8 mouse cellular contexts compared by ENCODE assay signal in the genomic region with DNA sequence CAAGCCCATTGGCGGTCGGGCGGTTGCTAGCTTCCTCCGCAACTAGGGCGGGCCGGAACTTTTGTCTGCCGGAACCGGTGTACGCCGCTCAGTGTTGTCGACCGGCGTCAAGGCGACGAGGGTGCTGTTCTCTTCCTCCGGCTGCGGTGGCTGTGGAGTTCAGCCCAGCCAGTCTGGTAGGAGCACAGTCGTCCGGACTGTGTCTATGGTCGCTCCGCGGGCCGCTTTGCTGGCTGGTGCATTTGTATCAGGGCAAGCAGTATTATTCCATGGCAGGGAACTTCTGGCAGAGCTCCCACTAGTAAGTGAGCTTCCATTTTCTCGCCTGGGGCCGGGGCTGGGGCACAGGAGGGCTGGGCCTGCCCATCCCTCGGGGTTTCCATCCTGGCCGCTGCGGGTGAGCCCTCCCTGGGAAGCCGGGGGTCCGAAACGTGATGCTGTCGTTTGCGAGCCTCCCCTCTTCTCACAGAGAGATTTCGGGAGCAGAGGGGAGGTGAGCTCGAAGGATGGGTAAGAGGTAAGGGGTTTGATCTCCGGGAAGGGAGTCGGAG. TPM values are rescaled to one million over a fixed set of nuclear protein-coding genes. Genes with fewer than 3 reads are reported as not detected.
DNase-seq lines count a peak whose midpoint lies in the region; ATAC-seq and TF ChIP-seq lines count a peak whose summit lies in the region.

TSS of gene Ccnc (plus strand) at position 87 of the 551 bp plus-strand sequence.

- H3K9me3 ChIP-seq in embryonic facial prominence, embryonic 15.5 days (replicated peaks): no peaks in the 10 kb centered on the region
- no peaks in the 10 kb centered on the region for H3K9me3 ChIP-seq in limb, embryonic 14.5 days (ENCODE audit: control insufficient read depth, low read length)
- H3K9me3 ChIP-seq in midbrain, postnatal 0 days (ENCODE audit: low read length): no peaks in the 10 kb centered on the region

- H3K27ac ChIP-seq in bone marrow, adult 2 months (ENCODE audit: control insufficient read depth, insufficient read depth, low read depth, low read length, poor library complexity): peak within 1 kb of the TSS; percentile 50
- H3K27ac ChIP-seq in embryonic facial prominence, embryonic 15.5 days (replicated peaks): peak within 1 kb of the TSS; percentile 82
- H3K27ac ChIP-seq in limb, embryonic 14.5 days (replicated peaks; ENCODE audit: low read depth, low read length): peak within 1 kb of the TSS; percentile 63
- peak within 1 kb of the TSS; percentile 83 for H3K27ac ChIP-seq in midbrain, postnatal 0 days (ENCODE audit: low read depth, low read length)

- no peaks in the 10 kb centered on the region for H3K27me3 ChIP-seq in embryonic facial prominence, embryonic 15.5 days
- H3K27me3 ChIP-seq in limb, embryonic 14.5 days (ENCODE audit: control insufficient read depth, insufficient read depth, low read length): no peaks in the 10 kb centered on the region
- no peaks in the 10 kb centered on the region for H3K27me3 ChIP-seq in midbrain, postnatal 0 days (ENCODE audit: insufficient read depth, low read length)

- H3K4me1 ChIP-seq in bone marrow, adult 2 months (ENCODE audit: control insufficient read depth, insufficient read depth, low read length): peaks cover 2% of the 10 kb centered on the region
- peaks cover 6% of the 10 kb centered on the region for H3K4me1 ChIP-seq in embryonic facial prominence, embryonic 15.5 days
- peaks cover 4% of the 10 kb centered on the region; the same call in 1 of the 2 replicates for H3K4me1 ChIP-seq in limb, embryonic 14.5 days (ENCODE audit: control insufficient read depth, insufficient read depth, low read length)
- peaks cover 7% of the 10 kb centered on the region; the same call in 1 of the 2 replicates for H3K4me1 ChIP-seq in midbrain, postnatal 0 days (ENCODE audit: insufficient read depth, low read length)

- peak within 1 kb of the TSS; percentile 71 for H3K4me2 ChIP-seq in embryonic facial prominence, embryonic 15.5 days (replicated peaks)
- peak within 1 kb of the TSS; percentile 70 for H3K4me2 ChIP-seq in limb, embryonic 14.5 days (replicated peaks; ENCODE audit: low read depth, low read length, severe bottlenecking)
- peak within 1 kb of the TSS; percentile 69 for H3K4me2 ChIP-seq in midbrain, postnatal 0 days (ENCODE audit: low read depth, low read length, poor library complexity, severe bottlenecking)

- peak within 1 kb of the TSS; percentile 72 for H3K4me3 ChIP-seq in bone marrow, adult 2 months (replicated peaks; ENCODE audit: control insufficient read depth, low read depth, low read length)
- H3K4me3 ChIP-seq in embryonic facial prominence, embryonic 15.5 days (replicated peaks): peak within 1 kb of the TSS; percentile 87
- peak within 1 kb of the TSS; percentile 70 for H3K4me3 ChIP-seq in limb, embryonic 14.5 days (replicated peaks; ENCODE audit: low read length)
- H3K4me3 ChIP-seq in midbrain, postnatal 0 days (ENCODE audit: low read depth, low read length): peak within 1 kb of the TSS; percentile 89

- DNase-seq in 416B (ENCODE audit: low read depth): peak; percentile 94
- DNase-seq in heart, adult 8-10 months (ENCODE audit: low spot score): peak; percentile 94
- peak; percentile 92 for DNase-seq in kidney, adult 9 months
- peak; percentile 95 for DNase-seq in limb, embryonic 14.5 days (ENCODE audit: low spot score)
- DNase-seq in midbrain, postnatal 0 days (ENCODE audit: low spot score): peak; percentile 97
- peak; percentile 90 to 91 for DNase-seq in spleen, postnatal 14 days (ENCODE audit: low spot score in 2 of 2)

- peak within 1 kb of the TSS; percentile 67 for H3K9ac ChIP-seq in embryonic facial prominence, embryonic 15.5 days
- H3K9ac ChIP-seq in limb, embryonic 14.5 days (ENCODE audit: low read depth, low read length, severe bottlenecking): peak within 1 kb of the TSS; percentile 74
- peak within 1 kb of the TSS; percentile 93 for H3K9ac ChIP-seq in midbrain, postnatal 0 days (replicated peaks; ENCODE audit: low read length, poor library complexity, severe bottlenecking)

- peak; percentile 93 for TF ChIP-seq POLR2A in bone marrow, adult 2 months (IDR thresholded peaks at IDR 0.05; ENCODE audit: borderline replicate concordance, control insufficient read depth, low read depth, low read length)
- peak; percentile 89; the same call in 1 of the 2 replicates for TF ChIP-seq POLR2A in limb, embryonic 14.5 days (IDR thresholded peaks at IDR 0.05; ENCODE audit: borderline replicate concordance, extremely low read depth, insufficient read depth, insufficient read length)

- TF ChIP-seq CTCF in bone marrow, adult 2 months (IDR thresholded peaks at IDR 0.05; ENCODE audit: control insufficient read depth, insufficient read depth, low read length): no peak
- TF ChIP-seq CTCF in midbrain, postnatal 0 days (IDR thresholded peaks at IDR 0.05): no peak

- H3K36me3 ChIP-seq in embryonic facial prominence, embryonic 15.5 days: peaks cover under 1% of the 10 kb centered on the region; the same call in 1 of the 2 replicates
- peaks cover under 1% of the 10 kb centered on the region; the same call in 1 of the 2 replicates for H3K36me3 ChIP-seq in limb, embryonic 14.5 days (ENCODE audit: control insufficient read depth, insufficient read depth, low read length)
- H3K36me3 ChIP-seq in midbrain, postnatal 0 days (ENCODE audit: insufficient read depth, low read length): no peaks in the 10 kb centered on the region

- under 1% methylated on average over 37 of the region's 37 CpGs for WGBS in bone marrow, adult 2 months
- under 1% methylated on average over 37 of the region's 37 CpGs for WGBS in embryonic facial prominence, embryonic 15.5 days
- under 1% methylated on average over 36 of the region's 37 CpGs for WGBS in limb, embryonic 14.5 days
- under 1% methylated on average over 37 of the region's 37 CpGs for WGBS in midbrain, postnatal 0 days

- peak; percentile 95 for ATAC-seq in embryonic facial prominence, embryonic 15.5 days (ENCODE audit: insufficient number of reproducible peaks, low FRiP score, low TSS enrichment, low read depth)
- peak; percentile 99 for ATAC-seq in limb, embryonic 14.5 days (ENCODE audit: low FRiP score, low read depth)
- peak; percentile 97 for ATAC-seq in midbrain, postnatal 0 days (ENCODE audit: low FRiP score)

RNA-seq across cellular contexts. Expression of gene Ccnc, which starts in this region (rescaled TPM):
- 11.3 and 13.6 TPM in 2 replicates for polyA plus RNA-seq in bone marrow, adult 2 months (2011; ENCODE audit: insufficient read depth, insufficient read length, low replicate concordance, missing spikeins)
- polyA plus RNA-seq in embryonic facial prominence, embryonic 15.5 days (2015; fragmentation: Nextera tagmentation; extraction: Ambion mirVana): 39.7 and 39.8 TPM in 2 replicates
- 10 to 100 TPM; 10.3 to 13.9 (median 11.5) TPM for total RNA-seq in heart, adult 8-10 months (2022)
- 17.1 and 18.0 TPM in 2 replicates for polyA plus RNA-seq in limb, embryonic 14.5 days (2012; rRNA removed)
- 34.7 and 41.1 TPM in 2 replicates for polyA plus RNA-seq in limb, embryonic 14.5 days (2014; fragmentation: Nextera tagmentation; extraction: Ambion mirVana)
- total RNA-seq in midbrain, postnatal 0 days (2014; rRNA removed): 29.2 and 39.1 TPM in 2 replicates
- 59.6 and 63.0 TPM in 2 replicates for polyA plus RNA-seq in midbrain, postnatal 0 days (2015; fragmentation: Nextera tagmentation; extraction: Ambion mirVana)

Comparison
In these comparisons a context has a peak if more than half of its experiments do, and no peak if none do; other contexts are left out.
1. Peak in every context shown above with its lines: DNase-seq, ATAC-seq, H3K4me3 ChIP-seq and H3K27ac ChIP-seq.